Mouse (Mus musculus): ENCODE measurements around the gene Rita1.

Rita1 gene

DNA sequence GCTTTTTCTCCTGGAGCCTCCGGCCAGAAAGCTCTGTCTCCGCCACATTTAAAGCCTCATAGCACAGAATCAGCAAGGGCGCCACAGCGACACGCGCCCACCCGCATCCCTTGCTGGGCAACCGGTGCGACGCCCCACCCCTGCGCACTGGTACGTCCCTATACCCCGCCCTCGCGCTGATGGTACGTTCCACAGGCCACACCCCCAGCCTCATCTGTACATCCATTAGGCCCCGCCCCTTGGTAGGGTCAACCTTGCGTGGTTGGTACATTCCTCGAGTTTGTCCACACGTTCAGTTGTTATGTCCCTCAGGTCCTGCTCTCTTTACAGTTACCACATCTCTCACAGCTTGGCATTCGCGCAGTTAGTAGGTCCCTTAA lies at the start of gene Rita1, which contains the start of gene Ddx54:
Gene Rita1, minus strand, starts transcription at position 148 of the 380 bp plus-strand sequence.
Gene Ddx54, plus strand, starts transcription at position 298 of the 380 bp plus-strand sequence.
- DNase-seq = peak; percentile 99

- DNase-seq = peak; percentile 47
Measured at GRCm38 (mm10) chr5:120660816-120661215, 48.4 kb upstream of the Rita1 start.

DNA sequence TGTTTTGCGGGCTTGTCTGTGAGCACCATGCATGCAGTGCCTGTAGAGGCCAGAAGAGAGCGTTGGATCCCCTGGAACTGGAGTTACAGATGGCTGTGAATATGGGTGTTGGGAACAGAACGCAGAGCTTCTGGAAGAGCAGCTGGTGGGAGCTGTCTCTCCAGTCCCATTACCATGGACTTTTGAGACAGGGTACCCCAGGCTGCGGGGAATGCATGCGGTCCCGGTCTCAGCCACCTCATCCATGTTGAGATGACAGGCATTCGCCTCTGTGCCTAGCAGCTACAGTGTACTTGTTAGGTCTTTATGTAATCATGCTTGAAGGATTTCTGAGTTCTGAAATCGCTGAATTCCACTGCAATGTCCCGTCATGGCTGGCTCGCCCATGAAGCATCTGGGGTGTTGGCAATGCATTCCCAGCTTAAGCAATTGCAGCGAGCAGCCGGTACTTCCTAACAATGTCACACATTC lies 43.9 kb upstream of the Rita1 start:
- no peak for DNase-seq

DNA sequence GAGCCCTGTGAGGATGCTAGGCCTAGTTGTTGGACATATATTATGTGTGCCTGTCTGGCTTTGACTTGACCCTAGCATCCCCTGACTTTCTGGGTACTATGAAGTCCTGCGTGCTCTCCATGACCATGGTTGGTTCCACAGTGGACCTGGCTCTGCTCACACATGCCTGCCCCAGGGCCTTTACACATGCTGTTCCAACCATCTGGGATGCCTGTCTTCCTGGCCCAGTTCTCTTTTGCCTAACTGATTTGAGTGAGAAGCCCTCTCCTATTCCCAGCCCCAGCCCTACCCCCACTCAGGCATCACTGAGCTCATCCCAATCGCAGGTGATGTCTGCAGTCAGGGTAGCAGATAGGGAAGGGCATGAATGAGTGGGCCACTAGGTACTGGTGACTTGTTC lies 41.5 kb upstream of the Rita1 start:
- no peak for DNase-seq

GRCm38 (mm10) chr5:120652915-120653701 lies 40.7 kb upstream of the Rita1 start:
- DNase-seq = no peak

GRCm38 (mm10) chr5:120651230-120651629 lies 38.8 kb upstream of the Rita1 start:
- no peak for DNase-seq

DNA sequence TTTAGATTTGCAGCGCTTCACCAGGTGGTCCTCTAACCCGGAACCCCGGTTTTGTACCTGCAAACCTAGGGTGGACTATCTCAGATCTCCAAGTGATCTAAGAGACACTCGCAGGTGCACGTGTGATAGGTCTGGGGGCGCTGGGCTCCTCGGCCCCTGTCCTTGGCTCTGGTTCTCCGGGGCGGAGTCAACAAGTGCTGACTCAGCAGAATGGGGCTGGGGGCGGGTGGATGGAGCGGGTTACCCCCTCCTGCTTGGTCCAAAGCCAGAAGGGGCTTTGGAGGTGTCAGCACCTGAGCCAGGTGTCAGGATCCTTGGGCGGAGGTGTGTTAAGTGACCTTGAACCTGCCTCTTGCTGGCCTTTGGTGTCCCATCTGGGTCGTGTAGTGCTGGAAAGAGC lies 37.5 kb upstream of the Rita1 start:
- peak; percentile 52 for DNase-seq

- peak; percentile 75 for DNase-seq
Measured at GRCm38 (mm10) chr5:120649374-120649933, 37.1 kb upstream of the Rita1 start.

- DNase-seq = peak; percentile 95
Measured at GRCm38 (mm10) chr5:120648569-120649373, 36.4 kb upstream of the Rita1 start, which contains the start of gene Rasal1. Gene Rasal1 (plus strand): TSS chr5:120648812.

DNA sequence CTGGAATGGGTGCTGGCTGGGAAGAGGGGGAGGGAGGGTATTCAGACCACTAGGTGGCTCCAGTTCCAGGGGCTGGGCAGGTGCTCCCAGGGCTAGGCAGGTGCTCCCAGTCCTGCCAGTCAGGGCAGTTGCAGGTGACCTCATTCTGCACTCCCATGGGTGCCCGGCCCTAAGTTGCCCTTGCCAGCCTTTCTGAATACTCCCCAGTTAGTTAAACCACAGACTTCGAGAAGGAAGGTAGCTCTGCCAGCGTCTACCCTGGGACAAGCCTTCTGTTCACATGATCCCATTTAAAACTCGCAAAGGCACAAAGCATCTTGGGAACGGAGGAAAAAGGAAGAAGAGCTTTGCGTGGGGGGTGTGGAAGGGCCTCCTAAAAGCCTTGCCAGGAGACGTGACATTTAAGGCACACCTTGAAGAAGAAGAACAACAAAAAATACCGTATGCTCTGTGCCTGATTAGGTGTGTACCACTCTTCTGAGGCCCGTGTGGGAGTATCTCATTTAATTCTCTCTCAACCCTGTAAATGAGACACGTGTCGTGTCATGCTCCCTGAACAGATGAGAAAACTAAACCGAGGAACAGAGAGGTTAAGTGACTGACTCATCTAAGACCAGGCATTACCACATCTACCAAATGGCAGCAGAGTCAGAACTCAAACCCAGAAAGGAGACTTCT lies 35.6 kb upstream of the Rita1 start:
- peak; percentile 58 for DNase-seq

- peak; percentile 37 for DNase-seq
Measured at GRCm38 (mm10) chr5:120647361-120647760, 35.0 kb upstream of the Rita1 start.

DNA sequence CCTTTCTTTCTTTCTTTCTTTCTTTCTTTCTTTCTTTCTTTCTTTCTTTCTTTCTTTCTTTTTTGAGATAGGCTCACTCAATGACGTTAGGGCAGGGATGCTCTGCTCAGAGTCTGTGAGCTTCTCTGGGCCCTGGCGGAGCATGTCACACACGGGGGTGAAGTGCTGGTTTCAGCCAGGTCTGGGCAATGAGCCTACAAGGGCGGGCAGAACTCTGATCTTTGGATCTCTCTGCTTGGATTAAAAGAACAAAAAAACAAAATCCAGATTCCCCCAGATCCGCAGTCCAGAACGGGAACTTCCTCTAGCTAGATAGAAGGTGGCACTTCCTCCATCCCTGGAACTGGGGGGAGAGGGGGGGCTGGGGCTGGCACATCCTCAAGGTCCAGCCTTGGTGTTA lies 33.5 kb upstream of the Rita1 start:
- DNase-seq = no peak

GRCm38 (mm10) chr5:120644227-120644626 lies 31.8 kb upstream of the Rita1 start:
- DNase-seq = no peak

- no peak for DNase-seq
Measured at GRCm38 (mm10) chr5:120643365-120644085, 31.1 kb upstream of the Rita1 start.

DNA sequence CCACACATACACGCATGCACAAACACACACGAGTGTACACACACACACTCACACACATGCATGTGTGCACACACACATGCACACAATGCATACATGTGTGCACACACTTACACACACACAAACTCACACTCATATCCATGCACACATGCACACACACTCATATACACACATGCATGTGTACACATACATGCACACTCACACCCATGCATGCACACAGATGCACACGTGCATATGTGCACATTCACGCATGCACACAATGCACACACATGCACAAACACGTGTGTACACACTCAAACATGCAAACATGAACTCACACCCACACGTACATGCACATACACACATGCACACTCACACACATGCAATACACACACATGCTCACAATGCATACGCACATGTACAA lies 27.7 kb upstream of the Rita1 start:
- no peak for DNase-seq

GRCm38 (mm10) chr5:120635633-120636032 lies 23.2 kb upstream of the Rita1 start:
- no peak for DNase-seq

DNA sequence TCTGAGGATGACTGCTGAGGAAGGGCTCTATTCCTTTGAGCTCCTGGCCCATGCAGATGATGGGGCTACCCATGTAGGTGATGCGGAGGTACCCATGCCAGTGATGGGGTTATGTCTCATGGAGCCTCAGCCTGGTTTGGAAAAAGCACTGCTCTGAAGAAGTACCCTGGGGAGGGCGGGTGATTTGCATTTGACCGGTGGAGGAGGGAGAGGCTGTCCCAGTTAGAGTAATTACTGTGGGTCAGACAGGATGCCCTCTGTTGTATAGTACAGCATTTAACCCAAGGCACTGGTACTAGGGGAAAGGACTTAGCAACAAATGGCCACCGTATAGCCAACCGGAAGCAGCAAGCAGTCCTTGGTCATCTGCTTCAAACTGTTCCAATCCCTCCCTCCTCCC lies 22.5 kb upstream of the Rita1 start:
- no peak for DNase-seq

DNA sequence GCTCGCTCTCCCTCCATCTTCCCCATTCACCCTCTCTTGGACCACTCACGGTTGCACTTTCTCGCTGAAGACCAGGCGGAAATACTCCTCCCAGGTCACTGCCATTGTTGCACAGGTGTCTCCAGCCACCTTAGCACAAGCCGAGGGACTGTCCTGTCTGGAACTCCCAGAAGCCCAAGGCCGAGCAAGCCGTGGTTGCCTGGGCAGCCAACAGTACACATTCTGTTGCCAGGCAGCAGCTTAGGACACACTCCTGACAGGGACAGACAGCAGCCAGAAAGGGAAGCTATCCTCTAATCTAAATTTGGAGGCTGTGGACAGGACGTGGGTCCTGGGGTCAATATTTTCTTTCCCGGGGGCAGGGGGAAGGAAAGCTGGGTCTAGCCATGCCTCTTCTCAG lies 21.7 kb upstream of the Rita1 start, which contains the start of gene Cfap73:
Gene Cfap73, minus strand, starts transcription at position 105 of the 400 bp plus-strand sequence.
- no peak for DNase-seq

DNA sequence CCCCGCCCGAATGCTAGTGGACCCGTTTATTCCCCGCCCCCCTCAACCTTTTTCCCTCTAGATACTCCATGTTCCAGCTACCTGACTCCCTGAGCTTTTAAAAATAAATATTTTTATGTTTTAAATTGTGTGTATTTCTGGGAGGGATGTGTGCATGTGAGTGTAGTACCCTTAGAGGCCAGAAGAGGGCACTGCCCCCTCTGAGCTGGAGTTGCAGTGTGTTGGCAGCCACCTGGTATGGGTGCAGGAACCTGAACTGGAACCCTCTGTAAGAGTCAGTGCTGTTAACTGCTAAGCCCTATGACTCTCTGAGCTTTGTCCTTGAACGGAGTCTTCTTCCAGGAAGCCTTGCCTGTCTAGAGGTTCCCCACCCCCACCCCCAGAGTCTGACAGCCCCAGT lies 19.5 kb upstream of the Rita1 start:
- peak; percentile 16 for DNase-seq

DNA sequence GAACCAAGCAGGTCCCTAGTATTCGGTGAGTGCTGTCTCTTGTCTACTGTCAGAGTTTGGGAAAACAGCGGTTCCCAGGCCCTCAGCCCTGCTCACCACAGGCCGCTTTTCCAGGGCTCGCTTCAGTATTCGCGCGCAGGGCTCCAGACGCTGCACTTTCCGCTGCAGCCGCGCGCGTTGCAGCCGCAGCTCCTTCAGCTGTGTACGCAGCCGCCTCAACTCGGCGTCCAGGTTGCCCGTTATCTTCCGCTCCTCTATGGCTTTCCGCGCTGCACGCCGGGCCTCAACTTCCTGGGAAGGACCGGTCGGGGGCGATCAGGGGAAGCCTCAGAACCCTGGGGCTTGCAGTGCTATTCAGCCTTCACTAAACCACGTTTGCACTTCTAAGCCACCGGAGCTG lies 18.7 kb upstream of the Rita1 start:
- peak; percentile 69 for DNase-seq

GRCm38 (mm10) chr5:120628624-120629023 lies 16.2 kb upstream of the Rita1 start:
- no peak for DNase-seq

Measured in thymus, postnatal 4 days (tissue).